Mouse (Mus musculus): ENCODE results near the gene Men1. TPM values are rescaled to one million over a fixed set of nuclear protein-coding genes. Genes with fewer than 3 reads are reported as not detected.

Gene Men1
- polyA plus RNA-seq, 1 experiment from 2014 or later, result 70.2 TPM

- 19% methylated on average over 13 of the region's 13 CpGs for WGBS
- no peaks in the 10 kb centered on the region for H3K27me3 ChIP-seq (replicated peaks)
- H3K9ac ChIP-seq, result no peak overlapping the region
These were observed 2.9 kb upstream of the Men1 start for GRCm38 (mm10) chr19:6331719-6332516.

GRCm38 (mm10) chr19:6333761-6334595, 801 bp upstream of the Men1 start:
- H3K9ac ChIP-seq, result peak overlapping the region; percentile 9; the same call in 1 of the 2 replicates

More at GRCm38 (mm10) chr19:6331719-6332516, 2.9 kb upstream of the Men1 start:
- Histone ChIP-seq H3K4me1 (peaks cover 23% of the 10 kb centered on the region), H3K27ac (no peak overlapping the region), H3K4me3 (replicated peaks) (no peak overlapping the region), H3K9me3 (no peaks in the 10 kb centered on the region), H3K4me2 (peak overlapping the region; percentile 48), H3K36me3 (no peaks in the 10 kb centered on the region; the same call in 1 of the 2 replicates)
- ATAC-seq (ENCODE audit: insufficient read depth, low FRiP score, low read depth), result no peak

GRCm38 (mm10) chr19:6335458-6335827, 664 bp downstream of the Men1 start:
- peak overlapping the region; percentile 85 for H3K4me3 ChIP-seq (replicated peaks)
- H3K27ac ChIP-seq, result peak overlapping the region; percentile 74
- peaks cover 39% of the 10 kb centered on the region for H3K4me1 ChIP-seq
- H3K4me2 ChIP-seq, result peak overlapping the region; percentile 85
- H3K9ac ChIP-seq, result peak overlapping the region; percentile 64
- under 1% methylated on average over 25 of the region's 25 CpGs for WGBS
- H3K9me3 ChIP-seq, result no peaks in the 10 kb centered on the region
- no peaks in the 10 kb centered on the region for H3K27me3 ChIP-seq (replicated peaks)
- ATAC-seq (ENCODE audit: insufficient read depth, low FRiP score, low read depth), result no peak
- H3K36me3 ChIP-seq, result peaks cover 27% of the 10 kb centered on the region

More at GRCm38 (mm10) chr19:6333761-6334595, 801 bp upstream of the Men1 start:
- 57% methylated on average over 9 of the region's 9 CpGs for WGBS
- no peaks in the 10 kb centered on the region for H3K9me3 ChIP-seq
- H3K4me3 ChIP-seq (replicated peaks), result peak overlapping the region; percentile 85
- no peaks in the 10 kb centered on the region for H3K27me3 ChIP-seq (replicated peaks)
- peak overlapping the region; percentile 85 for H3K4me2 ChIP-seq
- peak overlapping the region; percentile 92 for H3K27ac ChIP-seq
- peaks cover 27% of the 10 kb centered on the region for H3K4me1 ChIP-seq
- ATAC-seq (ENCODE audit: insufficient read depth, low FRiP score, low read depth), result no peak
- H3K36me3 ChIP-seq, result peaks cover 16% of the 10 kb centered on the region

- no peak for ATAC-seq (ENCODE audit: insufficient read depth, low FRiP score, low read depth)
- Histone ChIP-seq H3K4me2 (peak overlapping the region; percentile 85), H3K4me3 (replicated peaks) (peak overlapping the region; percentile 85), H3K9me3 (no peaks in the 10 kb centered on the region), H3K4me1 (peaks cover 51% of the 10 kb centered on the region), H3K36me3 (peaks cover 27% of the 10 kb centered on the region), H3K9ac (no peak overlapping the region), H3K27ac (no peak overlapping the region), H3K27me3 (replicated peaks) (no peaks in the 10 kb centered on the region)
- 89% methylated on average over 10 of the region's 10 CpGs for WGBS
These were observed 2.1 kb downstream of the Men1 start for GRCm38 (mm10) chr19:6336920-6337319.

- Histone ChIP-seq H3K27ac (no peak overlapping the region), H3K36me3 (peaks cover 27% of the 10 kb centered on the region), H3K27me3 (replicated peaks) (no peaks in the 10 kb centered on the region), H3K4me2 (no peak overlapping the region), H3K9me3 (no peaks in the 10 kb centered on the region), H3K4me1 (peaks cover 52% of the 10 kb centered on the region), H3K9ac (no peak overlapping the region), H3K4me3 (replicated peaks) (no peak overlapping the region)
- ATAC-seq (ENCODE audit: insufficient read depth, low FRiP score, low read depth), result no peak
- 93% methylated on average over 7 of the region's 7 CpGs for WGBS
These were observed 3.4 kb downstream of the Men1 start for GRCm38 (mm10) chr19:6338171-6338570.

GRCm38 (mm10) chr19:6338716-6339115, 3.9 kb downstream of the Men1 start:
- peaks cover 52% of the 10 kb centered on the region for H3K4me1 ChIP-seq
- 92% methylated on average over 11 of the region's 11 CpGs for WGBS
- no peak for ATAC-seq (ENCODE audit: insufficient read depth, low FRiP score, low read depth)

GRCm38 (mm10) chr19:6339191-6339590, 4.4 kb downstream of the Men1 start:
- no peak overlapping the region for H3K9ac ChIP-seq
- H3K36me3 ChIP-seq, result peaks cover 27% of the 10 kb centered on the region
- no peak overlapping the region for H3K4me2 ChIP-seq
- H3K27me3 ChIP-seq (replicated peaks), result no peaks in the 10 kb centered on the region
- WGBS, result 93% methylated on average over 6 of the region's 6 CpGs
- ATAC-seq (ENCODE audit: insufficient read depth, low FRiP score, low read depth), result no peak
- H3K9me3 ChIP-seq, result no peaks in the 10 kb centered on the region
- no peak overlapping the region for H3K27ac ChIP-seq
- H3K4me3 ChIP-seq (replicated peaks), result no peak overlapping the region
- peaks cover 48% of the 10 kb centered on the region for H3K4me1 ChIP-seq

More at GRCm38 (mm10) chr19:6338716-6339115, 3.9 kb downstream of the Men1 start:
- H3K36me3 ChIP-seq, result peaks cover 27% of the 10 kb centered on the region
- no peak overlapping the region for H3K27ac ChIP-seq
- H3K27me3 ChIP-seq (replicated peaks), result no peaks in the 10 kb centered on the region
- H3K4me2 ChIP-seq, result no peak overlapping the region
- no peak overlapping the region for H3K4me3 ChIP-seq (replicated peaks)
- no peak overlapping the region for H3K9ac ChIP-seq
- no peaks in the 10 kb centered on the region for H3K9me3 ChIP-seq

- Histone ChIP-seq H3K4me1 (peaks cover 44% of the 10 kb centered on the region), H3K27ac (peak overlapping the region; percentile 44; the same call in 1 of the 2 replicates), H3K9me3 (no peaks in the 10 kb centered on the region), H3K4me2 (peak overlapping the region; percentile 95), H3K27me3 (replicated peaks) (no peaks in the 10 kb centered on the region), H3K9ac (no peak overlapping the region), H3K36me3 (peaks cover 27% of the 10 kb centered on the region), H3K4me3 (replicated peaks) (peak overlapping the region; percentile 74; the same call in 1 of the 2 replicates)
- no peak for ATAC-seq (ENCODE audit: insufficient read depth, low FRiP score, low read depth)
- whole genome bisulfite sequencing, result 69% methylated on average over 15 of the region's 15 CpGs
These were observed 5.2 kb downstream of the Men1 start for GRCm38 (mm10) chr19:6339890-6340504.

GRCm38 (mm10) chr19:6340524-6341452, 6.0 kb downstream of the Men1 start, which contains the start of gene Map4k2:
Gene Map4k2 (plus strand): TSS chr19:6341135.
- peaks cover 41% of the 10 kb centered on the region for H3K4me1 ChIP-seq
- H3K27me3 ChIP-seq (replicated peaks), result no peaks in the 10 kb centered on the region
- peak within 1 kb of the TSS; percentile 74 for H3K4me3 ChIP-seq (replicated peaks)
- H3K9me3 ChIP-seq, result no peaks in the 10 kb centered on the region
- peak within 1 kb of the TSS; percentile 63 for H3K9ac ChIP-seq
- H3K36me3 ChIP-seq, result peaks cover 27% of the 10 kb centered on the region
- peak within 1 kb of the TSS; percentile 48; the same call in 1 of the 2 replicates for H3K27ac ChIP-seq
- H3K4me2 ChIP-seq, result peak within 1 kb of the TSS; percentile 95
- peak; percentile 79 for ATAC-seq (ENCODE audit: insufficient read depth, low FRiP score, low read depth)
- whole genome bisulfite sequencing, result 8% methylated on average over 41 of the region's 72 CpGs

GRCm38 (mm10) chr19:6341453-6342077, 6.8 kb downstream of the Men1 start:
- H3K27ac ChIP-seq, result peak overlapping the region; percentile 48; the same call in 1 of the 2 replicates
- WGBS, result 11% methylated on average over 23 of the region's 23 CpGs
- H3K4me1 ChIP-seq, result peaks cover 33% of the 10 kb centered on the region
- no peaks in the 10 kb centered on the region for H3K9me3 ChIP-seq
- peaks cover 29% of the 10 kb centered on the region for H3K36me3 ChIP-seq
- H3K4me2 ChIP-seq, result peak overlapping the region; percentile 95
- peak overlapping the region; percentile 74 for H3K4me3 ChIP-seq (replicated peaks)
- peak overlapping the region; percentile 63 for H3K9ac ChIP-seq
- no peak; the same call in 1 of the 2 replicates for ATAC-seq (ENCODE audit: insufficient read depth, low FRiP score, low read depth)
- no peaks in the 10 kb centered on the region for H3K27me3 ChIP-seq (replicated peaks)

Data from stomach, embryonic 15.5 days (tissue).